Mouse (Mus musculus) right cerebral cortex, postnatal 14 days (tissue): ENCODE data around the gene Bcar3.

Experiments used
- DNase-seq: peaks from one replicate; pipeline ENCODE4 v3.0.0; 2022

Bcar3 gene

DNA sequence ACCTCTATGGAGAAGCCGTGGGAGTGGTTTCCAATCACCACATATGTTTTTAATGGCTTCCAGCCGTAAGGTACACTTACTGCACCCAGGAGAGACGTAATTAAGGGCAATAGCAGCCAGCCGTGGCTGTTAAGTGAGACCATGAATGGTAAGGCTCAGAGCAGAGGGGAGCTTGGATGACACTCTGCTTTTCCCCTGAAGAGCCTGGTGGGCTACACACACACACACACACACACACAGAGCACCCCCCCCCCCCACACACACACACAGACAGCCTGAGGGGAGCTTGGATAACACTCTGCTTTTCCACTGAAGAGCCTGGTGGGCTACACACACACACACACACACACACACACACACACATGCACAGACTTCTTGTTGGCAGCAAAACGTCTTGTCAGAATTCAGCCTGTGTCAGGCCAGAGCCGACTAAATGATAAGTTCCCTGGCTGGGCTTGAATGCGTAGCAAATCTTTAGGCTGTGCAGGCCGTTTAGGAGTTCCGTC lies 224.3 kb downstream of the Bcar3 start:
- DNase-seq: no peak

DNA sequence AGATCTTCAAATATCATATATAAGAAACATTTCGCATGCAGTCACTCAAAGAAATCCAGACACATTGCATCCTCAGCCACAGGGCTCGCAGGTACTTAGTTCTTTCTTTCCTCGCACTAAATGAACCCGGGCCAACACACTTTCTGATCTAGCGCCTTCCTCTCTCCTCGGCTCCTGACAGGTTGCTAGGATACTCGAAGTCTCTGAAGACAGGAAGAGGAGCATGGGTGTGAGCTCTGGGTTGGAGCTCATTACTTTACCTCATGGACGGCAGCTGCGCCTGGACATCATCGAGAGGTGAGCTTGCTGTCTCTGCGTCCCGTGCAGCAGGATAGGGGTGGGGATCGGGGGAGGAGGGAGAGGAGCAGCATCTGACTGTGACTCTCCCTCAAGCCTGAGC lies 225.1 kb downstream of the Bcar3 start:
- DNase-seq: no peak

DNA sequence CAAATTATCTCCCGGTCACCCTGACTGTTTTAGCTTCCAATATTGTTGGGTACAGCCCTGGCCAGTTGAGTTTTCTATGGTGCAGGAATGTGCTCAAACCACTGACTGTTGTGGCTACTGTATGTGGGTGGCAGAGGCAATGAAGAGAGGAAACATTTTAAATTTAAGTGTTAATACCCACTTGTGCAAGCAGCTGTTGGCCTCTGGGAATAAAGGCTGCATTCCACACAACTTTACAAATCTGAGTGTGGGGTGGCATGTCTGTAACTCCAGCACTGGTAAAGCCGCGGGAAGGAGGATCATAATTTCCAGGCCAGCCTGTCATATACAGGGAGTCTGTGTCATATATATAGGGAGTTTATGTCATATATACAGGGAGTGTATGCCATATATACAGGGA lies 226.4 kb downstream of the Bcar3 start:
- no peak for DNase-seq

DNA sequence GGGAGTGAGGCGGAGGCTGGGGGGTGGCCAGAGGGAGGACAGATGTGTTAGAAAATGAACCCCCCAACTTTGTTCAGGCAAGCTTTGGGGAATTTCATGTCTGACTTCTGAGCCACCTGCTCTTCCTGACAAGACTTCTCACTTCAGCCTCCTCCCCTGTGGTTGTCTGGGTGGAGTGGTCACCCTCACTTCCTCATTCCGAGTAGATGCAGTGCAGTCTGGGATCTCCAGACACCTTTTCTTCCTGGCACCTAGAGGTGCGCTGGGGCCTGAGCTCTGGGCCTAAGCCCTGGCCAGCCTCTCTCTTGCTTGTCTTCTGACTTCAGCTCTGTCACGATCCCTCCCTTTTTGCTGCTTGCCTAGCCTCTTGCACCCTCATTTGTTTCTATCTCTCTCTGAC lies 226.9 kb downstream of the Bcar3 start:
- no peak for DNase-seq

DNA sequence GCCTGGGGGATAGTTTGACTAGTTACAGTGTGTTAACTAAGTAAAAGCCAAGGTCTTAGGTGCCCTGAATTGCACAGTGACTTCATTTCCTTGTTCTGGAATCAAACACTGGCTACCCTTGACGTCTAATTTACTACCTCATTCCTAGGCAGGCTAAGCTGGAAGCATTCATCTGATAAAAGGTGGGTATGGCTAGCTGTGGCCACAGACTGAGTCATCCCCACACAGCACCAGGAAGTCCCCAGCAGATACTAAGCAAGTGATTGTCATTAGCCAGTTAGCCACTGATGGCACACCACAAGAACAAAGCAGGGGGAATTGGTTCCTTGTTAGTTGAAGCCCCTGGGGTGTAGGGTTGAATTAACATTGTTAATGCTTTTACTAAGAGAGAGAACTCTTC lies 227.4 kb downstream of the Bcar3 start:
- DNase-seq: no peak

DNA sequence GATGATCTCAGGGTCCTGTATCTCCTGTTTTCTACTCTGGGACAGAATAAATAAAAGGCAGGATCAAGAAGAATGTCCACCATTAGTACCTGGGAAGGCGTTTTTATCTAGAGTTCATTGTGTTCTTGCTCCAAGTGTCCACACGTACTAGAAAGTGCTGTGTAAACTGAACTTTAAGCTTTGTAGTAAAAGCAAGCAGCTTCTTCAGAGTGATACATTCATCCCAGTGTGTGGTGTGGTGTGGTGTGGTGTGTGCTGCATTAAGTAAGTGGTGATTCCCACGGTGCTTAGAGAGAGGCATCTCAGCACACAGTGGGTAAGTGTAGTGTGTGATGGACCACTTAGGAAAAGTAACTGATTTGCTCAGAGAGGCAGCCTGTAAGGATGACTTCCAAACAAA lies 234.5 kb downstream of the Bcar3 start:
- DNase-seq: no peak

DNA sequence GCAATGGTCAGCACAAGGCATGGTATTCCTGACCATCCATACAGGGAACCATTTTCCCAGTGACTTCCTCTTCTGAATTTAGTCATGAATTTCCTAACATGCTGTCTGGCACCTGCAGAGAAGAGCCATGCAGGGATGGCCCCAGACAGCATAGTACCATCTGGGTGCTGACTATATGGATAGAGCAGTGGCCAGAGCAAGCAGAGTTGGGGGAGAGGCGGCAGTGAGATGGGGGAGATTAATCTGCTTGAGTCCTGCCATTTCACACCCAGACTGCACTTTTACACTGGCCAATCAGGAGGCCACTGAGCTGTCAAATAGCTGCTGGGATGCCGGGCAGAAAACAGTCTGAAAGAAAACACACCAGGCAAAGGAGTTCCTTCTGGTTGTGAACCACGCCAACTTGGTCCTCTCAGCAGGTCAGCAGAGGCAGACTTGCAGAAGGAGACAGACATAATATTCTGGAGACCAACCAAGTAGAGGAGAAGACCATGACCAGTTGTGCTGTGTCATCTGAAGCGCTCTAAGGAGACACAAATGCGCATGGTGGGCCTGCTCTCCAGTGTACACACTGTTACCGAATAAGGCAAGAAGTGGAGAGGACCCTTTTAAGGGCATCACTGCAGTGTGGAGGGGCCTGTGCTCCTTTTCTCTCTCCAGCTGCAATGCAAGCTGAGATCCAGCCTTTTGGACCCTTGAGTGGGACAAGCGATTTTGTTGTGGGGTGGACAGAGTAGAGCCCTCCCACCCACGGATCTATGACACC lies 242.2 kb downstream of the Bcar3 start:
- DNase-seq: no peak

DNA sequence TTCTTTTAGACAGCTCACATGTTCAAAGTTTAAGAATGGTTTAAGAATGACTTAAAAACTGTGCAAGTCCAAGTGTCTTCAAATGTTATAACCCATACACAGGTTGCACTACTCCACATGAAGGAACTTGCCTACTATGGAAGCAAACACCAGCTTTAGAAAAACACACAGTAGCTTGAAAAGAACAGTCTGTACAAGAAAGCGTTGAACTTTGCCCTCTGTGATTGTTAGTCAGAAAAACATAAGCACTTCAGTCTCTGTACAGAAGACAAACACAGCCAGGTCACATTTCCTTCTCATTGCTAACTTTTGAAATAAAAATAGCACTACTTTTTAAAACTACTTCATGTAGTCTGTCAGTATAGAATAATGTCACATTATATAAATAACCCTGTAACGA lies 244.9 kb downstream of the Bcar3 start:
- DNase-seq: no peak

DNA sequence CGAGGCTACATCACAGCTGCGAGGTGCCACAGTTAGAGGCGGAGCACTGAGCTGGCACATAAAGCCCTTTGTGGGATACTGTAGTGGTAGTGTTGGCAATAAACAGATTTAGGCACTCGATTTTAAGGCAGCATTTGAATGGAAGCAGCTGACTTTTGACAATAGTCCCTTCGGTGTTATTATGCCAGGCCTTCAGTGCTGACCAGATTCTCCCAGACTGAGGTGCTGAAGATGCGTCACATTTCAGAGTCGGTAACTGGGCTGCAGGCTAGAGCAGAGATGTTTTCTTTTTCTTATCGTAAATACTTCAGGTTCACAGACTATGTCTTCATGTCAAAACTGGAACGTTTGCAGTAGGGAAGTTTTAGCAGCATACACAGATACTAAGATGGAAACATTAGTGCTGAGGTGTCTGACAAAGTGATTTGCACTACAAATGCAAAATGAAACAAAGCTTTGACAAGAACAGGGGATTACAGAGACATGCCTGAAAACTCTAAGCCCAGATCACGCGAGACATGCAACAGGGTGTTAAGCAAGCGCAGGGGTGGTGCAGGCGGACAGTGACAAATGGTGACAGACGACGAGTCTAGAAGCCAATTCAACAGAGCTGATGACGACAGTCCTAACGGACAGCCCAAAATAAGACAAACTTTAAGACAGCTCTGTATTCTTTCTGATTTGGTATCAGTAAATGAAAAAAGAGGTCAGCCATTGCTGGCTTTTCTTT lies 246.2 kb downstream of the Bcar3 start:
- DNase-seq: no peak

DNA sequence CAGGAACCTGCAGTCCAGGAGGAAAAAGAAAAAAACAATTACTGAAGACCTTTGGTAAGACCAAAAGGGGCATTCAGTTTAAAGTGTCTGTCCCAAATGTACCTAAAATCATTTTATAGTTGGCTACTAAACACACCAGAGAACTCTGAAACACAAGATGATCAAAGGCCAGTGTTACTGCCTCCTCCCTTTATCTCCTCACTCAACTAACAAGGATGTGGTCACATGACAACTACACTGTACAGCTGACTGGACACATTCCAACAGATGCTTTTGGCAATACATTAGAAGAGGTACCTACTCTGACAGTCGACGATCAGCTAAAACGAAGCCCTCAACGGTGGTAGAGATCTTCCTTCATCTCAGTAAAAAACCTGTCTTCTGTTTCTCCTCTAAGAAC lies 247.0 kb downstream of the Bcar3 start:
- DNase-seq: no peak

DNA sequence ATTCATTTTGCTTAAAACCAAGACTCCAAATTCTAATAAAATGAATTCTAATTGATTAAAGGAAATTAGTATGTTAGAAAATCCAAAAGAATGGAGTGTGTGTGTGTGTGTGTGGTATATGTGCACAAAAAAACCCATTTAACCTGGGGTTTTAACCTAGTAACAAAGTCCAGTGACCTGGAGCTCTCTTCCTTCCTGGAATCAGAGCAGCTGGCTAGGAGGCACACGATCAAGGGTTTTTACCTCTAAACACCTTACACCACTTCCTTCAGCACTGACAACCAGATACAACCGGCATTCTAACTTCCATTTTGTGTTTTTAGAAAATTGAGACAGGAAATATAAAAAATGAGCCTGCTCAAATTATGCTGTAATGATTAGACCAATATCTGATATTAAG lies 251.4 kb downstream of the Bcar3 start:
- DNase-seq: no peak

DNA sequence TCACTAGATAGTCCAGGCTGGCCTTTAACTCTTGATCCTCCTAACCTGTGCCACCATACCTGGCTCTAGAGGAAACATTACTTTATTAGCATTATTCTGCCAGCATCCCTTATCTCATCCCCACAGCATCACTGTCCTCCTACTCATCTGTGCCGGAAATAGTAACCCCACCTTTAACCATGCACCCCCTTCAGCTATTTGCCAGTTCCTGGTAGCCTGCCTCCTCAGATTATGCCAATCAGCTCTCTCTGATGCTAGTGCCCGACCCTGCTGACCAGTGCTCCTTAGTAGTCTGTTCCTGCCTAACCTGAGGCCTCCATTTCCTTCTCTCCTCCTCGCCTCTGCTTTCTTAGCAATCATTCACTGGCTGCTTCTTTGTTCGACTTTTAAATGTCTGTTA lies 253.5 kb downstream of the Bcar3 start:
- no peak for DNase-seq

DNA sequence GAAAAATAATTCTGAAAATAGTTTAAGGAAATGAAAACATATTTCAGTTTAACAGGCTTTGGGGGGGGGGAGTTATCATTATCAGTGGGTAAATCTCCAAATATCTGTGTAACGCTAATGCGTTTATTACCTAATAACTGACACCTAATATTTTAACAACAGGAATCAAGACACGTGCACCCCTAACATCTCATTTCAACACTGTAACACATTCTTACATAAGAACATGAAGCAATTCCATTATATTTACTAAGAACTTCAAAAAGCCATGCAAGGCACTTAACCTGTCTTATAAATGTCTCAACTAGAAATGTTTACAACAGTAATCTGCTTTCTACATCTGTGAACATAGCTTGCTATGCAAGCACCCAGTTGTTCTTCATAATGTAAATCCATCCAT lies 257.2 kb downstream of the Bcar3 start:
- no peak for DNase-seq

DNA sequence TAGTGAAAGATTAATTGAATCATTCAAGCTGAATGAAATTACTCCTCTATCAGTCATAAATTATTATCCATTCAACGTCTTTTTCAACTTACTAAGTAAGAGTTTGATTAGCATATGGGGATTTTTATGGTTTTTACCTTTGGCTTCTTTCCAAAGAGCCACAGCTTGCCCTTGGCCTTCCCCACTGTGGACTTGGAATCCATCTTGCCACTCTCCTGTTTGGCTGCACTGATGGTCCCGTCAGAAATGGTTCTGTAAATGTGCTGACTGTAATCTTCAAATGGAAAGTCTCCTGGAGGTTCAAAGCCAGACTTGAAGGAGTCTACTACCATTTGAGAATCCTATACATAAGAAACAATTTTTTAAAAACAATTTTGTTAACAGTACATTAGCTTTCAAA lies 263.8 kb downstream of the Bcar3 start:
- DNase-seq: no peak

DNA sequence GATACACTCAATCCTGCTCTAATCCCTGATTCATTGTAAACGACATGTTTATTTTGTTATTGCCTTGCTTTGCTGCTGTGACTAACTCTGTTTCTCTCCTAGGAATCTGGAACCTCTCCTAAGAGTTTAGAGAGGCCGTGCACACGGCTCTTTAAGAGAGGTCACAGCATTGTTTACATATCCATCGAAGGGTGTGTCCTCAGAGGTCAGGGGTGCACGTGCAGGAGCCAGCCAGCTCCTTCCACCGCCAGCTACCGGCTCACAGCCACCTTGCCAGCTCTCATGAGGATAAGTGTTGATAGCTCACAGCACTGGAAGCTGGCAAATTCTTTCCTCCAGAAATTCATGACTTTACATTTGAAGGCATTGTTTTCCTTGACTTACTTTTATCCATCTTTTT lies 271.3 kb downstream of the Bcar3 start:
- DNase-seq: no peak

DNA sequence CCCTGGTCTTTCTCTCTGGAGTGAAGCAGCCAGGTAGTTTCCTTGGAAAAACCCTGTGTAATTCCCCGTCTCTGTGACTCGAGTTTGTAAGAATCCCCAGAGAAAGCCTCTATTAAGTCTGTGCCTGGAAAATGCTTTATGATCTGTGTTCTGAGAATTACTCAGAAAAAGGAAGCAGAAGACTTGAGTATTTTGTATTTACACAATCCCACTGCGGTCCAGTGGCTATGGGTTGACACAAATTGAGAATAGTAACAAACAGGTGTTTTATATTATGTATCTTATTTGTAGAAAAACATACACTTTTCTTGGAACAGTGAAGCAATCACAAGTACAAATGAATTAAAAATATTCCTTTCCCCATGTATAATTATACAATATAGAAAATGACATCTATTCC lies 272.2 kb downstream of the Bcar3 start:
- no peak for DNase-seq

DNA sequence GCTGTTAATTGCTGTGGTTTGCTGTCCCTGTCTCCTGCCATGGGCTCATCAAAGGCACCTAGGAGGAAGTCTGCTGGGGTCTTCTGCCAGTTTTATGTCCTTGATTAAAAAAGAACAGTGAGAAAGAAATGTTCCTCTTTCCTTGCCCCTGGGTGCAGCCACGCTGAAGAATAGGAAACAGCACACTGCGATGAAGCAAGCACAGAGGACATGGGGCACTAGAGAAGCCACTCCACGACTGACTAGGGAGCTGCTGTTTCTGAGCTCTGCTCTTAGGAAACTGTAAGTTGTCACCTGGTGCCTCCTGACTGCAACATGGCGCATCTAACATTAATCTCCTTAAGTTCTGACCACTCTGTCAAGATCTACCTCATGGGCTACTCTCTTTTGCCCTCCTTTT lies 272.6 kb downstream of the Bcar3 start:
- DNase-seq: no peak

DNA sequence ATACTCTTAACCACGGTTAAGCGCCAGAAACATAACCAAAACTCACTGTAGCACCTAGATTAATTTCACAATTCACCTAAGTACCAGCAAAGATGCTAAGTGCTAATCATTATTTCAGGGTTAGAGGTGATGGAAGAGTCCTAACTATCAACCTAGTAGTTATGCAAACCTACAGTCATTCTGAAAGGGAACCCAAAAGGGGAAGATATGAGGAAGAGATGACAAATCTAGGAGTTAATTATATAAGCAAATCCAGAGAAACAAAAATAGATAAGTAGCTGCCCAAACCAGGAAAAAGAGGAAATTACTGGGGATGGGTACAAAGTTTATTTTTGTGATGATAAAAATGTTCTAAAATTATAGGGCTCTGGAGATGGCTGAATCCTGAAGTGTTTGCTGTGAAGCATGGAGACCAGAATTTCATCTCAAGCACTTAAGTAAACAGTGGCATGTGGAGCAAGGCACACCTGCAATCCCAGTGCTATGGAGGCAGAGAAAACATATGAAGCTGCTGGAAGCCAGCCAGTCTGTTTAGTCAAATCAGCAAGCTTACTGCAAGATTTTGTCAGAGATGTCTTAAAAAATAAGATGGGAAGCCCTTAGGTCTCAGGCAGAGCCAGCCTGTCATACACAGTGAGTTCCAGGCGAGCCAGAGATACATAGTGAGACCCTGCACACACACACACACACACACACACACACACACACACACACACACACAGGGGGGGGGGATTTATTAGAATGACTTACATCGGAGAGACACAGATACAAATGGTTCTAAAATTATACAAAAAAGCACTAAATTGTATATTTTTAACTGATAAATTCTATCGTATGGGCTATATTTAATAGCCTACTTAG lies 279.7 kb downstream of the Bcar3 start:
- peak; percentile 56 for DNase-seq

DNA sequence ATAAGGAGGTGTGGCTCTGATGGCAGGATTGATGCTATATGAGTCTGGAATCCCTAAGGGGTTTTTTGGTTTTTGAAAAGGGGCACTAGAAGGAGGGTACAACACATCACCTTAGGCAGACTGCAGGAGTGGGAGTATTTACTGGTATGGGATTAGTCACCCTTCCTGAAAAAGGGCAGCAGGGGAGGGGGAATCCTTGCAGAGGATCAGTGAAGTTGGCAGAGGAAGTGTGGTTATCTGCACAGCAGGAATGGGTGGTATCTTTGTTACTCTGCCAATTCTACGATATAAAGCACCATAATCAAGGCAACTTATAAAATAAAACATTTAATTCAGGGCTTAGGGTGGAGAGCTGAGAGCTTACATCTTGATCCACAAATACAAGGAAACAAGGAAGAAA lies 281.0 kb downstream of the Bcar3 start:
- DNase-seq: no peak

DNA sequence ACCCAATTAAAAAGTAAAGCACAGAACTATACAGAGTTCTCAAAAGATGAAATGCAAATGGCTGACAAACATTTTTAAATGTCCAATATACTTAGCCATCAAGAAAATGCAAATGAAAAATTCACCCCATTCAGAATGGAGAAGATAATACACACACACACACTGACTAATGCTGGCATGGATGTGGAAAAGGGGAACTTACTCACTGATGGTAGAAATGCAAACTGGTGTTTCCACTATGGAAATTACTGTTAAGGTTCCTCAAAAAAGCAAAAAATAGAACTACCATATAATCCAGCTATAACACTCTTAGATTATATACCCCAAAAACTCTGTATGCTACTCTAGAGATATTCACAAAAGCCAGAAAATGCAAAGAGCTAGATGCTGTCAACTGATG lies 283.4 kb downstream of the Bcar3 start:
- no peak for DNase-seq
